19 mouse cellular contexts compared by ENCODE assay signal in the genomic region with DNA sequence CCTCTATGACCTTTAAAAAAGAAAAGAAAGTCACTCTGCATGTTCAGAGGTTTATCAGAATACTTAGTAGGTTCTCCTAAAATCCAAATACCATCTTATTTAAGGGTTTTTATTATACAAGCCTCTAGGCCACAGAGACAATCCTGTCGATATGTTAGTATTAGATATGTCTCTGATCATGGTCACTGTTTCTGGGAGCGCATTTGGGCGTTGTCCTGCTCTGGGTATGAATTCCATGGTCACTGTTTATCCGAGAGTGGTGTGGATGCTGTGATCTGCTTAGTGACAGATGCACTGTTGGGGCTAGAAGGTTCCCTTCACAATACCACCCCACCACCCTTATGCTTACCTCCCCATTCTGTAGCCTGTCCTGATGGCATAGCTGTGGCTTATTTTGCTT.
DNase-seq lines count a peak whose midpoint lies in the region; ATAC-seq lines count a peak whose summit lies in the region.
"Had no signal": no experiment of that assay in that cellular context is flagged by ENCODE, and none has a peak within 500 bp of the region (broad histone marks: within the 10 kb centered on the region; RNA-seq: fewer than 3 reads in every experiment).

No protein-coding gene starts in this region.

- H3K9me3 ChIP-seq in midbrain, embryonic 11.5 days (ENCODE audit: control insufficient read depth, low read length): no peaks in the 10 kb centered on the region
- no peaks in the 10 kb centered on the region for H3K9me3 ChIP-seq in midbrain, embryonic 13.5 days
- H3K9me3 ChIP-seq: G1E had no signal

- ATAC-seq in midbrain, embryonic 11.5 days (ENCODE audit: low FRiP score): no peak
- no peak for ATAC-seq in midbrain, embryonic 13.5 days
- ATAC-seq: activated CD4-positive, CD25-positive, alpha-beta regulatory T cell, adult 4 months; CD4-positive, CD25-positive, alpha-beta regulatory T cell, adult 4 months; Patski had no signal

- H3K4me3 ChIP-seq in midbrain, embryonic 11.5 days (ENCODE audit: low read depth, low read length): no peak overlapping the region
- no peak overlapping the region for H3K4me3 ChIP-seq in midbrain, embryonic 13.5 days (replicated peaks)

- H3K27ac ChIP-seq in midbrain, embryonic 11.5 days (ENCODE audit: low read depth, low read length): no peak overlapping the region
- H3K27ac ChIP-seq in midbrain, embryonic 13.5 days: no peak overlapping the region

- no peak overlapping the region for H3K9ac ChIP-seq in midbrain, embryonic 11.5 days (ENCODE audit: low read length)
- H3K9ac ChIP-seq in midbrain, embryonic 13.5 days (replicated peaks): no peak overlapping the region

- 95% methylated on average over 4 of the region's 4 CpGs for WGBS in midbrain, embryonic 11.5 days
- 90% methylated on average over 4 of the region's 4 CpGs for WGBS in midbrain, embryonic 13.5 days

- no peaks in the 10 kb centered on the region for H3K4me1 ChIP-seq in midbrain, embryonic 11.5 days (ENCODE audit: control insufficient read depth, insufficient read depth, low read length)
- peaks cover 3% of the 10 kb centered on the region; the same call in 1 of the 2 replicates for H3K4me1 ChIP-seq in midbrain, embryonic 13.5 days (replicated peaks)

- H3K27me3 ChIP-seq in midbrain, embryonic 11.5 days (ENCODE audit: control insufficient read depth, insufficient read depth, low read length): no peaks in the 10 kb centered on the region
- H3K27me3 ChIP-seq in midbrain, embryonic 13.5 days: no peaks in the 10 kb centered on the region
- H3K27me3 ChIP-seq: CH12.LX, Patski had no signal

- peak; percentile 52 for DNase-seq in heart, adult 11 months
- DNase-seq in heart, postnatal 4 days: no peak
- peak; percentile 82 for DNase-seq in midbrain, embryonic 11.5 days (ENCODE audit: low spot score, missing footprints)
- DNase-seq: adrenal gland, adult 2 months; adrenal gland, adult 8-10 months; adrenal gland, postnatal 10 days; adrenal gland, postnatal 14 days; adrenal gland, postnatal 25 days; adrenal gland, postnatal 36 days; B cell, adult 2 months; cerebellum, adult 11 months; cerebellum, adult 11-12 months; cerebellum, adult 18-20 months had no signal

- no peaks in the 10 kb centered on the region for H3K36me3 ChIP-seq in midbrain, embryonic 11.5 days (ENCODE audit: control insufficient read depth, insufficient read depth, low read length)
- H3K36me3 ChIP-seq in midbrain, embryonic 13.5 days: no peaks in the 10 kb centered on the region

- H3K4me2 ChIP-seq in midbrain, embryonic 11.5 days: no peak overlapping the region
- no peak overlapping the region for H3K4me2 ChIP-seq in midbrain, embryonic 13.5 days (replicated peaks)
